Mouse (Mus musculus) kidney, postnatal 14 days (tissue): ENCODE measurements at regions not wholly inside any gene's neighbourhood (a gene's known extent, or its start where the extent isn't known, plus 50 kb on each side); places are given as distances from the start of the nearest gene placed in this dataset.
"Not testable (repeated sequence)": the region's sequence is repeated elsewhere in the genome, so short reads cannot be mapped to it uniquely, and the experiment has no call there.

Experiments
- DNase-seq: peaks from one replicate; pipeline ENCODE4 v3.0.0; 2022; ENCODE audit warnings: mixed read lengths

DNA sequence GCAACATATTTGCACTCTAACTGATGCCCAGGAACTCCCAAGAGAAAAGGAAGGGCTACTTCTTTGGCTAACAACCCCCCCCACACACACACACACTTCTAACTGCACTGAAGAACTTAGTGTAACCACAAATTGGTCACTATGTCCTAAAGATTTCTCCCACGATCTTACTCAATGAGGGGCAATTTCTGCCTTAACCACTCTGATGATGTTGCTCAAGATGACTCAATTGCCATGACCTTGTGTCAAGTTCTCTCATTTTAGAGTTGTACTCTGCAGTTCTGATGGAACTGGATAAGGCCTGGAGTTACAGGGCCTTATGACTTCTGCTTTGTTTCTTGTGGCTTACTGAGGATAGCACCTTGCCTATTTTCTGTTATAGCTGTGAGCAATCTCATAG, 81.7 kb downstream of the Sem1 start:
- DNase-seq = no peak

- no peak for DNase-seq
Observed at GRCm38 (mm10) chr6:6496336-6496735, 82.1 kb downstream of the Sem1 start.

DNA sequence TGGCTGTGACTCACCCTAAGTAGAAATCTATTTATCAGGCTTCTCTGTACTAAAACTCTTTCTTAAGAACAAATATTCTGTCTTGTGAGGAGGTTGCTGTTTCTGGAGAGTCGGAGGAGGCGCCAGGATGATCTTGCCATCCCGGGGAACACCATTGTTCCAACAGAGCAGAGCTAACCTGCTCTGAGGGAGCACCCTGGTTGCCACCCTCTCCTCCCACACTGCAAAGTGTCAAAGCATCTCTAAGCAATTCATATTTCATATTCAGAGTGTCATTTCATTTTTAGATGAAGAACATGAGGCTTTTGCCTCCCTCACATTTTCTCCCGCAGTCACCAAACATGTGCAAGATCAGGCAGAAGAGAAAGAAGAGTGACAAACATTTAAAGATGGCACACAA, 90.3 kb downstream of the Sem1 start:
- DNase-seq = no peak

GRCm38 (mm10) chr6:6481596-6481995, 96.9 kb downstream of the Sem1 start:
- not testable (repeated sequence) for DNase-seq

- peak; percentile 48 for DNase-seq
Observed at GRCm38 (mm10) chr6:6470397-6470796, 108.1 kb downstream of the Sem1 start.

GRCm38 (mm10) chr6:6467526-6467925, 110.9 kb downstream of the Sem1 start:
- no peak for DNase-seq

DNA sequence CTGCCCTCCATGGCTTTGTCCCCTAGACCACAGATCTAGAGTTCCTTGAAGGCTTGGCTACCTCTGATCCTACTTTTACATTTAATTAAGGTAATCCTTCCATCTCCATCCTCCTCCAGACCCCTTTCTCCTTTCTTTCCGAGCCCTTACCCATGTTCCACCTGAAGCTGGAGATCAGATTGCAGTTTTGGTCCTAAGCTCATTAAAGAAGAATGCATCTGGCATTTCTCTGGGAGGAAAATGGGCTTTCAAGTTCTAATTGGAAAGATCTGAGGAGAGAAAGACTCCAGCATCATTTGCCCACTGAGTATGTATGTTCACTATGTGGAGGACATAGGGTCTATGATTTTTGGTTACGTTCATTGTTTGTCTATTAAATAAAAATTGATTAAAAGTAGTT, 112.2 kb downstream of the Sem1 start:
- no peak for DNase-seq

- no peak for DNase-seq
Observed at GRCm38 (mm10) chr6:6463807-6464470, 114.5 kb downstream of the Sem1 start.

DNA sequence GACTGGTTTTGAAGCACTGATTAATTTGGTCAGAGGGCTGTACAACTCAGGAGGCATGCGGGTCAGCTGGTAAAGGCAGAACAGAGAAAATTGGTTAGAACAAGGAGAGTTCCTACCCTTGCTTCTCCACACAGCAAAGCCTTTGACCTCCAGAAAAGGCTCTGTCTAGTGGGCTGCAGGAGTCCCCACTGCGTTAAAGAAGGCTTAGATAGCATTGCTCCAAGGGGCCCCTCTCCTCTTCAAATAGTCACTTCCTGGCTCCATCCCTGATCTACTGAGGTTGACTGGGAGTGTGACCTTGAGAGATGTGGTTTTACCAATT, 118.6 kb downstream of the Sem1 start:
- DNase-seq = no peak

GRCm38 (mm10) chr6:6459006-6459917, 119.2 kb downstream of the Sem1 start:
- DNase-seq = peak; percentile 13

DNA sequence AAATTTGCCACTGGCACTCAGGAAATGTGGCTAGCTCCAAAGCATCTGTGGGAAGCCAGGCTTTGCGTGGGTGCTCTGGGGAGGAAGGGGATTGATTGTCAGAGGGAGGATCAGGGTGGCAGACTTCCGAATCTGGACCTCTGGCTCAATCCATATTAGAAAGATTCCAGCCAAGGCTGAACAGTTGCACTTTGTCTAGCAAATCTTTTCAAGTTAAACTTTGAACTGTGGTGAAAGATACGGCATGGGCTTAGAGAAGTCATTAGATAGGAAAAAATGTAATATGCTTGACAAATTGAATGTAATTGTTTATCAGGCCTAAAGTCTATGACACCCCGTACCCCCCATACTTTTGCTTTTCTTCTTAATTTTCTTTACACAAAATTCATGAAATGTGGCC, 120.7 kb downstream of the Sem1 start:
- DNase-seq = no peak

DNA sequence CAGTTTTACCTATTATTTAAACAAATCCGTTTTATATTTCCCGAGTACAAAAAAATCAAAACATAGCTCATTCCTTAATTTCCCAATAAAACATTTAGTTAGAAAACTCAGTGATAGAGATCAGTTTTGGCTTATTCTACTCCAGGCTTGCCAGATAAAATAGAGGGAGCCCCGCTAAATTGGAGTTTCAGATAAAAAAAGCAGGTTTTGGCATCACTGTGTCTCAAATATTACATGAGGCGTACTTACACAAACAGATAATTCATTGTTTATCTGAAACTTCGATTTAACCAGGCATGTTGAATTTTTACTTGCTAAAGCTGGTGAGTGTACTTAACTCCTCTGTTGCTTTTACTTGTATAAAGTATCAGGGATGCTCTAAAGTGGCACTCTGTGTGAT, 121.5 kb downstream of the Sem1 start:
- DNase-seq = no peak

DNA sequence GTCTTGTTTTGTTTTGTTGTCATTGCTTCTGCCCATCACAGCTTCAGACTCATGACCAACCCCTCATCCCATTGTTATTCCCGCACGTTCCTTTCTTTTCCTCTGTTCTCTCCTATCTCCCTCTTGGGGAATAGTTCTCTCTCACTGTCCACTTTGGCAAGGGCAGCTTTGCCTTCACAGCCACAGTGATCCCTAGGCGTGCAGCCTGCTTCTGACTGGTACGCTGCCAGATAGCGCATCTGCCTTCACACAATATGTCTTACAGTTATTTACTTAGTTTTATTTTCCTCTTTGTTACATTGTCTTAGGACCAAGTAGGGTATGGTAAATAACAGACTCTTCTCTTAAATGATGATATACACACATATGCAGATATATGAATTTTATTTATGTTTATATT, 122.9 kb downstream of the Sem1 start:
- DNase-seq = no peak

DNA sequence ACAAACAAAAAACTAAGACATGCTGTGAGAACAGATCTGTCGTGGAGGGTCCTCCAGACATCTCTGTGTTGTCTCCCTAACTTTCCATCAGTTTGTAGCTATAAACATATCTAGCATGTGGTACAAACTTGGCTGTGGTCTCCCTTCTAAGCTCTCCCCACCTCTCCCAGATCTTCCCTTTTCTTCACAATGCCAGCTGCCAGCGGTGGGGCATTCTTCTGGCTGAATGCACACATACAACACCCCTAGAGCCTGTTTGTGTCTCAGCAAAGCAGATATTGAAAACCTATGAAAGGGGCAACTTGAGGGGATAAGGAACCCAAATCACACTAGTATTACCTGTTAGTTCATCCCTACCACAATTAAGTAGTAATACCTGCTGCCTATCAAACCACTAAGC, 124.1 kb downstream of the Sem1 start:
- no peak for DNase-seq

- DNase-seq = no peak
Observed at GRCm38 (mm10) chr6:6434855-6435254, 143.6 kb downstream of the Sem1 start.

- DNase-seq = no peak
Observed at GRCm38 (mm10) chr6:6434261-6434802, 144.1 kb downstream of the Sem1 start.

DNA sequence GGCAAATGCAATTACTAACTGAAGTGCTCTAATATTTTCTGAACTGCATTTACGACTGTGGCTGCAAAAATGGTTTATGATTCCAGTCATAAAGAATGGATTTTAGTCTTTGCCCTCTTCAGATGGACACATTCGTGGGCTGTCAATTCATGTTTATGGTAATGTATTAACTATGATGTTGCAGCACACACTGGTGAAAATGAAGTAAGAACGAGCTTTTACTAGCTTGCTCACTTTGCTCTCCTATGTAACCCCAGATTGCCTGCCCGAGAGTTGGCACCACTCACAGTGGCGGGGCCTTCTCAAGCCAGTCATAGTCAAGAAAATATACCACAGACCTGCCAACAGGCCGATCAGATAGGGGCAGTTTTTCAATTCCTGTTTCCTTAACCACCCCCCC, 145.3 kb downstream of the Sem1 start:
- no peak for DNase-seq

- DNase-seq = no peak
Observed at GRCm38 (mm10) chr6:6414654-6415610, 163.5 kb downstream of the Sem1 start.

DNA sequence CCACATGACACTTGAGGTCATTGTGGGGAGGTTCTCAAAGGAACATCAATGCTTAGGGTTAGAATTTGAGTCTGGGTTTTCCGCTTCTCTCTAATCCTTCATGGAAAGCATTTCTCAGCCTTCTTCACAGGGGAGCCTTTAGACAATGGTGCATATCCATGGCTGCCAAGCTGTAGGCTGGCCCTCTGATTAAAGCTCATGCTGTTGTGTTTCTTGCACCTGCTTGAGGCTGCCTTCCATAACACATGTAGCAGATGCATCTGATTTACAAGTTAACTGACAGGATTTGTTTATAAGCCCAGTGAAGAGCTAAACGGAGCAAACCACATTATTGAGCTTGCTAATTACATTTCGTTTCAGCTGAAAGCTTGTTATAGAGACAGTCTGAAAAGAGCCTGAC, 180.5 kb downstream of the Sem1 start:
- no peak for DNase-seq

DNA sequence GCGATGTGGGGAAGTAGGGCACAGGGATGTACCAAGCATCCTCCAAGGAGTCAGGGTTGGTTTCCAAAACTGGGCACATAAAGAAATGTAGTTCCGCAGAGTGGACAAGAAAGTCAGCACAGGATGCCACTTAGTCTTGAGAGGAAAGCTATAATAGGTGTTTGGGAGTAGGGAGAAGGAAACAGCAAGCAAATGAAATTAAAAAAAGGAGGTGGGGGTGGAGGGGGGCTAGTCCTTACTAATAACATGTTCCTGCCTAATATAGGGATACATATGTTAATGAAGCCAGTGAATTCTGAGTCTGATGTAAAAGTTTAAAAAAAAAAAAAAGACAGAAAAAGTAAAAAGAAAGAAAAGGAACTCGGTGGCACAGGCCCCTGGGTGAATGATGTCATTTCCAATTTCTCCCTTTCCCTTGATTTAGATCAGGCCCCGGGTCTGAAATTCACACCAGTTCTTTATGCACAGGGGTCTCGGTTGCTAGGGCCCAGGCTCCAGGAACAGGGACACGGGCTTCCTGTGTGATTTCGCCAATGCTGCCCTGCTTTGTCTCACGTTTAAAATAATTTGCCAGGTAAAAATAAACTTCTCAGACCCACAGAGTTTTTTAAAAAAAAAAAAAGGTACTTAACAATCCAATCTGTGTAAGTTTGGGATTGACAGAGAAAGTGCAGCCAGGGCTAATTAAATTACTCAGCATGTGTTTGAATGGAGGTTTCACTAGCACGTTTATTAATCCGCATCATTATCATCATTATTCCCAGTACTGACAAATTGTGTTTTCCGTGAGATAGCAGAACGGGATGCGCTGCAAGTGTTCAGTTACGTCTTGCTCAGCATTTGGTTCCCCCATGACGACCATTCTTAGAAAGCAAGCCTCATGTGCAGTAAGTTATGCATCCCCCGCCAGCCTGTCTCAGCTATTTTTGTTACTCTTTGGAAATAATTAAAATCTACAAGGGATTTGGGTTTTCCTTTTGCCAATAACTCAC, 172.8 kb upstream of the Slc25a13 start:
- no peak for DNase-seq

DNA sequence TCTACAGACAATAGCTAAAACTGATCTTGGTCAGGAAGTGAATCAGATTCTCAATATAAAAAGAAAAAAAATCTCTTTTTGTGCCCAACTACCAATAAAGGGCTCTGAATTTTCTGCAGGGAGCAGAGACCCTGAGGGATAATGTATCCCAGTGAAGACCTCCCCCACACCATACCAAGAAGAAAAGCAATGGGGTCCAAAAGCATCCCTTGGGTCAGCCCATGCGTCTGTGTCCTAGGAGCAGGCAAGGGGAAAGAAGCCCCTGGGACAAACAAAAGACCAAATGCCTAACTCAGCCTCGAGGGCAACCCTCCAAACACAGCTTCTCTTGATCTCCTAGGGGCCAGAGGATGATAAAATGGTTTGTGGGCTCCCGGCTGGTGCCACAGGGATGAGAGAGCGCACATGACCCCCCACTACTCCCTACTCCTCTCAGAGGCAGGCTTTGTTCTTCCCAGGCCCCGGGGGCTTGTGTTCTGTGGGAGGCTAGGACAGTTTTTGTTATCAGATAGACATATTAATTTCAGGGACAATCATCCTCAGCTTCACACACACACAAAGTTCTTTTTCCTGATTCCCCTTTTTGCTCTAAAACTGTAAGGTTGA, 172.0 kb upstream of the Slc25a13 start:
- no peak for DNase-seq
